Mouse (Mus musculus): ENCODE measurements around the gene Phlda1.
A peak's percentile ranks its signal among the peaks of the same experiment; 100 is the strongest.
"Not testable (repeated sequence)": the region's sequence is repeated elsewhere in the genome, so short reads cannot be mapped to it uniquely, and the experiment has no call there.

Phlda1 gene

GRCm38 (mm10) chr10:111506101-111506925 is at the start of gene Phlda1:
TSS of gene Phlda1 (plus strand) at chr10:111506286.
- DNase-seq = peak; percentile 79 to 88

GRCm38 (mm10) chr10:111458088-111458487 is 48.0 kb upstream of the Phlda1 start:
- DNase-seq = no peak

- no peak for DNase-seq
Measured at GRCm38 (mm10) chr10:111459040-111459439, 47.0 kb upstream of the Phlda1 start.

- DNase-seq = no peak
Measured at GRCm38 (mm10) chr10:111459874-111460273, 46.2 kb upstream of the Phlda1 start.

GRCm38 (mm10) chr10:111460381-111460780 is 45.7 kb upstream of the Phlda1 start:
- no peak for DNase-seq

- DNase-seq = no peak
Measured at GRCm38 (mm10) chr10:111464833-111465232, 41.3 kb upstream of the Phlda1 start.

- DNase-seq = no peak
Measured at GRCm38 (mm10) chr10:111465409-111465808, 40.7 kb upstream of the Phlda1 start.

- no peak for DNase-seq
Measured at GRCm38 (mm10) chr10:111471166-111471565, 34.9 kb upstream of the Phlda1 start.

- DNase-seq = peak; percentile 97 to 98
Measured at GRCm38 (mm10) chr10:111472686-111473510, 33.2 kb upstream of the Phlda1 start, which contains the start of gene Nap1l1. TSS of gene Nap1l1 (plus strand) at chr10:111473223.

GRCm38 (mm10) chr10:111473511-111474371 is 32.3 kb upstream of the Phlda1 start:
- peak; percentile 36 to 50 for DNase-seq

GRCm38 (mm10) chr10:111476301-111476700 is 29.8 kb upstream of the Phlda1 start:
- DNase-seq = no peak

- no peak for DNase-seq
Measured at GRCm38 (mm10) chr10:111476989-111477510, 29.0 kb upstream of the Phlda1 start.

- DNase-seq = no peak
Measured at GRCm38 (mm10) chr10:111479599-111479998, 26.5 kb upstream of the Phlda1 start.

- DNase-seq = no peak
Measured at GRCm38 (mm10) chr10:111482654-111483053, 23.4 kb upstream of the Phlda1 start.

- no peak for DNase-seq
Measured at GRCm38 (mm10) chr10:111484079-111484478, 22.0 kb upstream of the Phlda1 start.

GRCm38 (mm10) chr10:111488793-111489192 is 17.3 kb upstream of the Phlda1 start:
- no peak for DNase-seq

GRCm38 (mm10) chr10:111490079-111490478 is 16.0 kb upstream of the Phlda1 start:
- DNase-seq = not testable (repeated sequence)

- no peak for DNase-seq
Measured at GRCm38 (mm10) chr10:111495888-111496287, 10.2 kb upstream of the Phlda1 start.

- DNase-seq = no peak
Measured at GRCm38 (mm10) chr10:111499892-111500291, 6.2 kb upstream of the Phlda1 start.

- DNase-seq = peak; percentile 81 to 86
Measured at GRCm38 (mm10) chr10:111503071-111503470, 3.0 kb upstream of the Phlda1 start.

GRCm38 (mm10) chr10:111503716-111504115 is 2.4 kb upstream of the Phlda1 start:
- no peak for DNase-seq

GRCm38 (mm10) chr10:111504606-111505005 is 1.5 kb upstream of the Phlda1 start:
- DNase-seq = no peak
